Mouse (Mus musculus) liver, adult 2 months (tissue): ENCODE results near the gene Ltn1. TPM values are rescaled to one million over a fixed set of nuclear protein-coding genes. Genes with fewer than 3 reads are reported as not detected.
A peak's percentile ranks its signal among the peaks of the same experiment; 100 is the strongest.

ENCODE experiments used
- DNase-seq: peaks from one replicate; pipeline ENCODE4 v3.0.0-alpha.2; 2011; ENCODE audit warnings: low read depth, low spot score; ENCODE audit errors: extremely low read depth
- H3K27ac ChIP-seq: fragments of 200-500 bp; replicated peaks from 2 replicates; pipeline ENCODE4 v1.5.1; 2012; ENCODE audit warnings: low read depth, mild to moderate bottlenecking, control low read depth, inconsistent platforms, low read length; ENCODE audit not compliant: insufficient read depth
- H3K27me3 ChIP-seq: fragments of 200-500 bp; 2 replicates; pipeline ENCODE4 v1.6.1; 2012; ENCODE audit warnings: mild to moderate bottlenecking, moderate library complexity, low read length, inconsistent platforms; ENCODE audit not compliant: control insufficient read depth, insufficient read depth
- H3K36me3 ChIP-seq: fragments of 200-500 bp; 2 replicates; pipeline ENCODE4 v1.6.1; 2012; ENCODE audit warnings: low read length, inconsistent platforms; ENCODE audit not compliant: control insufficient read depth, insufficient read depth
- H3K4me1 ChIP-seq: fragments of 200-500 bp; 2 replicates; pipeline ENCODE4 v1.6.1; 2011; ENCODE audit warnings: low read length; ENCODE audit not compliant: control insufficient read depth, insufficient read depth
- H3K4me3 ChIP-seq: fragments of 200-500 bp; 2 replicates; pipeline ENCODE4 v1.5.1; 2011; ENCODE audit warnings: low read depth, mild to moderate bottlenecking, control low read depth, low read length, moderate library complexity; ENCODE audit not compliant: insufficient read depth
- H3K79me2 ChIP-seq: fragments of 200-500 bp; 2 replicates; pipeline ENCODE4 v1.6.1; 2012; ENCODE audit warnings: inconsistent platforms, mild to moderate bottlenecking, low read length, moderate library complexity; ENCODE audit not compliant: control insufficient read depth, insufficient read depth
- H3K9ac ChIP-seq: fragments of 200-500 bp; 2 replicates; pipeline ENCODE4 v1.6.1; 2012; ENCODE audit warnings: low read depth, mild to moderate bottlenecking, control low read depth, inconsistent platforms, low read length
- CTCF ChIP-seq: fragments of 200-500 bp; IDR thresholded peaks from 2 replicates; pipeline ENCODE4 v1.5.1; 2011; ENCODE audit warnings: low read depth, low read length, control low read depth
- POLR2A ChIP-seq: fragments of 200-500 bp; IDR thresholded peaks from 2 replicates; pipeline ENCODE4 v1.6.1; 2011; ENCODE audit warnings: low read length, control low read depth; ENCODE audit not compliant: insufficient read depth; ENCODE audit errors: extremely low read depth
- WGBS: fragments of 180-500 bp; shearing (Covaris S2); methylation state at CpG from one replicate; pipeline ENCODE4 v1.1.7; 2018; 5-methylcytosine and 5-hydroxymethylcytosine counted together
- polyA plus RNA-seq: library from polyadenylated mRNA; depleted of rRNA; stranded (reverse); fragments of >200 nt; gene quantifications from 2 replicates; pipeline ENCODE4 v1.2.3, GENCODE M21; 2012
- total RNA-seq: library from RNA; depleted of rRNA; stranded (reverse); fragments of >200 nt; gene quantifications from 2 replicates; pipeline ENCODE4 v1.2.3, GENCODE M21; 2014

The Ltn1 gene
- total and polyA plus RNA-seq, 2 experiments = 3.0 to 18.9 TPM

DNA sequence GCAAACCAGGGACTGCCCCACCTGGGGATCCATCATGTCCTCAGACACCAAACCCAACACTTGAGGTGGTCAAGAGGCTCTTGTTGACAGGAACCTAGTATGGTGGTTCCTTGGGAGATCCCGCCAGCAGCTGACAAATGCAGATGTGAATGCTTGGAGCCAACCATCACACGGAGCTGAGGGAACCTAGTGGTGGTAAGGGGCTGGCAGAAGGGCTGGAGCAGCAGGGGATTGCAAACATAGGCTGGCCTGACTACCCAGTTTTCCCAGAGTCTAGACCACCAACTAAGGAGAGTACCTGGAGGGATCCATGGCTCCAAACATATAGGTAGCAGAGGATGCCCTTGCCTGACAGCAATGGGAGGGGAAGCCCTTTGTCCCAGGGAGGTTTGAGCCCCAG is 20.8 kb upstream of the Ltn1 start:
- Histone ChIP-seq H3K4me1 (peaks cover 8% of the 10 kb centered on the region), H3K79me2 (peaks cover 12% of the 10 kb centered on the region), H3K27me3 (no peaks in the 10 kb centered on the region), H3K36me3 (no peaks in the 10 kb centered on the region), H3K27ac (no peak overlapping the region), H3K4me3 (no peak overlapping the region), H3K9ac (no peak overlapping the region)
- TF ChIP-seq POLR2A (no peak), CTCF (no peak)
- WGBS = 93% methylated on average over 2 of the region's 2 CpGs
- no peak for DNase-seq

DNA sequence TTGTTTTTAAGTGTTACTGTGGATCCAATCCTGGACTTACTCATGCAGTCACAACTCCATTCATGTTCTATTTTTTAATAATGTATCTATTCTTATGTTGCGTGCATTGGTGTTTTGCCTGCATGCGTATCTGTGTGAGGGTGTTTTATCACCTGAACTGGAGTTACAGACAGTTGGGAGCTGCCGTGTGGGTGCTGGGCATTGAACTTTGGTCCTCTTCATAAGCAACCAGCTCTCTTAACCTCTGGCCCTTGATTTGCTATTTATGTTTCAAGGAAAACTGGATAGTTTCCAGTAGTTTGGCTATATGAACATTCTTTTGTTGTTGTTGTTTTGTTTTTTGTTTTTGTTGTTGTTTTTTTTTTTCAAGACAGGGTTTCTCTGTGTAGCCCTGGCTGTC is 13.1 kb upstream of the Ltn1 start:
- TF ChIP-seq POLR2A = no peak
- no peak for TF ChIP-seq CTCF
- H3K4me3 ChIP-seq = no peak overlapping the region
- no peaks in the 10 kb centered on the region for H3K27me3 ChIP-seq
- WGBS = 64% methylated on average over 3 of the region's 3 CpGs
- H3K36me3 ChIP-seq = no peaks in the 10 kb centered on the region
- H3K9ac ChIP-seq = no peak overlapping the region
- DNase-seq = peak; percentile 57
- peaks cover 6% of the 10 kb centered on the region for H3K4me1 ChIP-seq
- H3K79me2 ChIP-seq = no peaks in the 10 kb centered on the region
- no peak overlapping the region for H3K27ac ChIP-seq

DNA sequence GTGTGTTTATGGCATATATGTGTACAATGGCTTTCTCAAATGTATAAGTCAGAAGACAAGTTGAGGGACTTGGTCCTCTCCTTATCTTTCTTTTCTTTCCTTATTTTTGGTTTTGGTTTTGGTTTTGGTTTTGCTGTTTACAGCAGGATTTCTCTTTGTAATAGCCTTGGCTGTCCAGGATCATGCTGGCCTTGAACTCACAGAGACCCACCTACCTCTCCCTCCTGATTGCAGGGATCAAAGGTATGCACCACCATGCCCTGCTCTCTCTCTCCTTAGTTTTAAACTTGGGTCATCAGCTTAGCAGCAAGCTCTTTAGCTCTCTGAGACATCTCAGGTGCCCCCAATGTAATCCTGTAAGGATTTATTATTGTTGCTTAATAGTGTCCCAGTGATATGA is 12.7 kb upstream of the Ltn1 start:
- Histone ChIP-seq H3K36me3 (no peaks in the 10 kb centered on the region), H3K27ac (no peak overlapping the region), H3K27me3 (no peaks in the 10 kb centered on the region), H3K4me1 (peaks cover 6% of the 10 kb centered on the region), H3K79me2 (no peaks in the 10 kb centered on the region), H3K4me3 (no peak overlapping the region), H3K9ac (no peak overlapping the region)
- DNase-seq = peak; percentile 74
- TF ChIP-seq CTCF = no peak
- no peak for TF ChIP-seq POLR2A

DNA sequence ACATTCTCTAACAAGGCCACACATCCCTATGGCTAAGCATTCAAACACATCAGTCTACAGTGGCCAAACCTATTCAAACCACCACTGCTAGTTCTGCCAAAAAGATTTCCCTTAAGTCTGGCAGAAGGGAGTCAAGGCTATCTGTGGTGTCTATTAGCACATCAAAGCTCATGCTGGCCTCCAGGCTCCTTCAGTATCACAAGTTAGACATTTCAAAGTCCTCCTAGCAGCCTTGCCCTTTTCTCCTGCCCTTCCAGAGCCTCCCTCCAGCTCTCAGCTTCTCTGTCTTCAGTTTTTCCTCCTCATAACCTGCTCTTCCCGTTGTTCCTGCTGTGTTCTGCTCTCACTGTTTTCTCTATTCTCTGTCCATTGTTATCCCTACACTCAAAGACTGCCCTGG is 11.7 kb upstream of the Ltn1 start:
- 62% methylated on average over 1 of the region's 1 CpGs for WGBS
- no peak for TF ChIP-seq CTCF
- Histone ChIP-seq H3K4me1 (peaks cover 8% of the 10 kb centered on the region), H3K4me3 (no peak overlapping the region), H3K36me3 (no peaks in the 10 kb centered on the region), H3K27me3 (no peaks in the 10 kb centered on the region), H3K27ac (no peak overlapping the region), H3K79me2 (no peaks in the 10 kb centered on the region), H3K9ac (no peak overlapping the region)
- DNase-seq = no peak

DNA sequence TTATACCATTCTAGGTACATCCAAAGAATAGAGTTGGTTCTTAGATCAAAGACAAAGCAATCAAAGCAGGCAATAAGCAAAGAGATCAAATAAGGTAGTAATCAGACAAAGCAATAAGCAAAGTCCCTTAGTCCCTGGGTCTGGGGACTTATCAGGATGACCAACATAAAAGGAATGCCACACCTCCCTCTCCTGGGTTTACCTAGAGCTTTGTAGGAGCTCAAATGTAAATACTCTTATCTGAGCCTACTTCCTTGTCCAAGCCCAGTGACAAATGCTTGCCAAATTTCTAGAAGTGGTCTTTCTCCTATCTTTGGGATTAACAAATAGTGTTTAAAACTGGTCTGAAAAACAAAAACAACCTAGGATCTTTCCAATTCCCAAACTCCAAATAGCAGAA is 10.8 kb upstream of the Ltn1 start:
- Histone ChIP-seq H3K79me2 (no peaks in the 10 kb centered on the region), H3K4me3 (no peak overlapping the region), H3K4me1 (peaks cover 8% of the 10 kb centered on the region), H3K27me3 (no peaks in the 10 kb centered on the region), H3K9ac (no peak overlapping the region), H3K36me3 (no peaks in the 10 kb centered on the region), H3K27ac (no peak overlapping the region)
- TF ChIP-seq CTCF (no peak), POLR2A (no peak)
- DNase-seq = no peak

DNA sequence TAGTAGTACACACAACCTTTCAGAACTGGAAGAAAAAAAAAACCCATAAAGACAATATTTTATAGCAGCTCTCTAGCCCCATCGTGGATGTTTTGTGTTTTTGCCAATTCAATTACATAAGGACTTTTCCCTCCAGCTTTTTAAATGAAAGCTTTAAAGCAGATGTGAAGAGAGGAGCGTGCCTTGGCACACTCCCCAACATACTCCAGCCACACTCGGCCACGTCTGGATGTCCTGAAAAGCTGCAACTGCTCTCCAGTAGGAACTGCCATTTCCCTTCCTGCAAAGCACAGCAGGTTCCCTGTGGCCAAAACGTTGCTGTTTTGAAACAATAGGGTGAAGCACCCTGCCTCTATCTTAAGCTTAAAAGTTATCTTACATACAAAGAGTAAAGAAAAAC is 9.9 kb upstream of the Ltn1 start:
- Histone ChIP-seq H3K36me3 (no peaks in the 10 kb centered on the region), H3K4me3 (no peak overlapping the region), H3K4me1 (peaks cover 8% of the 10 kb centered on the region), H3K27ac (no peak overlapping the region), H3K9ac (no peak overlapping the region), H3K27me3 (no peaks in the 10 kb centered on the region), H3K79me2 (no peaks in the 10 kb centered on the region)
- TF ChIP-seq POLR2A (no peak), CTCF (no peak)
- 52% methylated on average over 5 of the region's 5 CpGs for WGBS
- DNase-seq = no peak
